Mouse (Mus musculus): ENCODE results near the gene Dmp1.

Dmp1 gene

DNA sequence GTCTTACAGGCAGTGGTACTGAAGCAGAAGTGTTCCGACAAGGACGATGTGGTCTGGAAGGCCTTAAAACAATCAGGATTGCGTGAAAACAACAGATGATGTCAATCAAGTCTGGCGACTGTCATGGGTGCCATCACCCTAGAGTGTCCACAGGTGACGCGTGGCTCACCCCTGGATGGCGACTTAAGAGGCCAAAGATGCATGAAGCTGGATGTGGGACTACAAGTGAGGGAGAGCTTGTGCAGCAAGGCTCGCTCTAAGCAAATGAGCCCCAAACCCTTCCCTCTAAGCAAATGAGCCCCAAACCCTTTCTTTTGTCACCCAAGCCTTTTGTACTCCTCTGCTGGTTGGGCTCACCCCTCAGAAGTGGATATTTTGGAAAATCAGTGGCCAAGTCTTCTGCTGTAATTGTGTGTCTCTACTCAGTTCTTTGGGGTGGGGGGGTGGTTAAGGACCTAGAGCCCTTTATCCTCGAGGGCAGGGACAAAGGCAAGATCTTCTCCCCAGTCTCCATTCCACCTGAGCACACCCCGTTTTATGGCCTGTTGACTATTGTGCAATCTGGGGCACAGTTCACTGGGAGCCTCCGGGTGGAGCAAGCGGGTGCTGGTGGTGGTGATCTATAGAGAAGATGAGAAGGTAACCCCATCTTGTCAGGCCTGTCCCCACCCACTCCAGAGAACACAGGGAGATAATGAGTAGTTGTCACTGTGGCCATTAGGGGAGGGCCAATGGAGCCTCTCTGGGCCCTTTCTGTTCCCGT, 60.8 kb downstream of the Dmp1 start:
- 91% methylated on average over 13 of the region's 13 CpGs for WGBS
